Mouse (Mus musculus) olfactory bulb, adult 2 months (tissue): Measurements from ENCODE around the gene Armc2. TPM values are rescaled to one million over a fixed set of nuclear protein-coding genes. Genes with fewer than 3 reads are reported as not detected.

Experiments
- H3K27ac ChIP-seq: fragments of 200-500 bp; 2 replicates; pipeline ENCODE4 v1.5.1; 2012; ENCODE audit warnings: low read depth, low read length; ENCODE audit not compliant: insufficient read depth
- H3K4me1 ChIP-seq: fragments of 200-500 bp; 2 replicates; pipeline ENCODE4 v1.6.1; 2012; ENCODE audit warnings: low read length; ENCODE audit not compliant: control insufficient read depth, insufficient read depth
- H3K4me3 ChIP-seq: fragments of 200-500 bp; 2 replicates; pipeline ENCODE4 v1.5.1; 2012; ENCODE audit warnings: mild to moderate bottlenecking, low read depth, low read length, moderate library complexity; ENCODE audit not compliant: insufficient read depth
- CTCF ChIP-seq: fragments of 200-500 bp; IDR thresholded peaks from 2 replicates; pipeline ENCODE4 v1.5.1; 2012; ENCODE audit warnings: low read depth, mild to moderate bottlenecking, low read length, moderate library complexity; ENCODE audit not compliant: insufficient read depth
- POLR2A ChIP-seq: fragments of 200-500 bp; IDR thresholded peaks from 2 replicates; pipeline ENCODE4 v1.6.1; 2012; ENCODE audit warnings: mild to moderate bottlenecking, low read depth, low read length, moderate library complexity; ENCODE audit not compliant: insufficient read depth
- WGBS: fragments of 180-500 bp; shearing (Covaris S2); methylation state at CpG from one replicate; pipeline ENCODE4 v1.1.7; 2018; 5-methylcytosine and 5-hydroxymethylcytosine counted together
- polyA plus RNA-seq: library from polyadenylated mRNA; stranded (reverse); fragments of >200 nt; gene quantifications from 2 replicates; pipeline ENCODE4 v1.2.4, GENCODE M21; 2012; ENCODE audit warnings: low replicate concordance; ENCODE audit not compliant: missing spikeins, insufficient read depth, insufficient read length

The Armc2 gene
- polyA plus RNA-seq, 1 experiment = not detected

GRCm38 (mm10) chr10:42029502-42029901 is 11.3 kb upstream of the Armc2 start:
- TF ChIP-seq POLR2A (no peak), CTCF (no peak)
- 73% methylated on average over 5 of the region's 5 CpGs for WGBS
- Histone ChIP-seq H3K4me3 (no peak overlapping the region), H3K27ac (no peak overlapping the region), H3K4me1 (peaks cover 6% of the 10 kb centered on the region)

GRCm38 (mm10) chr10:42027337-42027736 is 9.1 kb upstream of the Armc2 start:
- H3K27ac ChIP-seq = no peak overlapping the region
- 39% methylated on average over 11 of the region's 11 CpGs for WGBS
- no peak overlapping the region for H3K4me3 ChIP-seq
- TF ChIP-seq POLR2A (no peak), CTCF (no peak)
- peaks cover 6% of the 10 kb centered on the region for H3K4me1 ChIP-seq

GRCm38 (mm10) chr10:42024406-42024805 is 6.2 kb upstream of the Armc2 start:
- Histone ChIP-seq H3K4me3 (no peak overlapping the region), H3K27ac (no peak overlapping the region), H3K4me1 (no peaks in the 10 kb centered on the region; the same call in 1 of the 2 replicates)
- WGBS = 90% methylated on average over 6 of the region's 6 CpGs
- no peak for TF ChIP-seq CTCF
- no peak for TF ChIP-seq POLR2A

- Histone ChIP-seq H3K4me3 (no peak overlapping the region), H3K4me1 (no peaks in the 10 kb centered on the region; the same call in 1 of the 2 replicates), H3K27ac (no peak overlapping the region)
- 41% methylated on average over 9 of the region's 9 CpGs for WGBS
- TF ChIP-seq CTCF = no peak
- no peak for TF ChIP-seq POLR2A
Observed at GRCm38 (mm10) chr10:42021536-42021935, 3.3 kb upstream of the Armc2 start.

- Histone ChIP-seq H3K4me1 (no peaks in the 10 kb centered on the region), H3K27ac (no peak overlapping the region), H3K4me3 (no peak overlapping the region)
- no peak for TF ChIP-seq POLR2A
- TF ChIP-seq CTCF = no peak
- 51% methylated on average over 5 of the region's 5 CpGs for WGBS
Observed at GRCm38 (mm10) chr10:42014086-42014485, 4.2 kb downstream of the Armc2 start.

- Histone ChIP-seq H3K27ac (no peak overlapping the region), H3K4me3 (no peak overlapping the region), H3K4me1 (no peaks in the 10 kb centered on the region)
- 87% methylated on average over 10 of the region's 10 CpGs for WGBS
- TF ChIP-seq POLR2A = no peak
- no peak for TF ChIP-seq CTCF
Observed at GRCm38 (mm10) chr10:42010761-42011435, 7.3 kb downstream of the Armc2 start.

GRCm38 (mm10) chr10:42005259-42005658 is 13.0 kb downstream of the Armc2 start:
- Histone ChIP-seq H3K4me3 (no peak overlapping the region), H3K4me1 (no peaks in the 10 kb centered on the region), H3K27ac (no peak overlapping the region)
- 89% methylated on average over 3 of the region's 3 CpGs for WGBS
- no peak for TF ChIP-seq CTCF
- no peak for TF ChIP-seq POLR2A

GRCm38 (mm10) chr10:42004690-42005089 is 13.6 kb downstream of the Armc2 start:
- no peaks in the 10 kb centered on the region for H3K4me1 ChIP-seq
- TF ChIP-seq POLR2A (no peak), CTCF (no peak)
- WGBS = 72% methylated on average over 7 of the region's 7 CpGs
- H3K27ac ChIP-seq = no peak overlapping the region
- H3K4me3 ChIP-seq = no peak overlapping the region

- Histone ChIP-seq H3K4me1 (no peaks in the 10 kb centered on the region), H3K27ac (no peak overlapping the region), H3K4me3 (no peak overlapping the region)
- 97% methylated on average over 1 of the region's 1 CpGs for WGBS
- TF ChIP-seq POLR2A = no peak
- TF ChIP-seq CTCF = no peak
Observed at GRCm38 (mm10) chr10:42004056-42004455, 14.2 kb downstream of the Armc2 start.
